Mouse (Mus musculus) layer of hippocampus, adult 2 months (tissue): ENCODE measurements around the gene Map2k6. TPM values are rescaled to one million over a fixed set of nuclear protein-coding genes. Genes with fewer than 3 reads are reported as not detected.

Experiments
- DNase-seq, 2 experiments: peaks; one replicate each; pipeline ENCODE4 v3.0.0; 2022; ENCODE audit warnings: low spot score in 2 of 2
- H3K27ac ChIP-seq: fragments of 200-600 bp; 2 replicates; pipeline ENCODE4 v1.8.1; 2022
- H3K4me3 ChIP-seq: fragments of 200-600 bp; 2 replicates; pipeline ENCODE4 v1.8.1; 2022; ENCODE audit warnings: mild to moderate bottlenecking
- CTCF ChIP-seq: fragments of 200-600 bp; conservative IDR thresholded peaks from 2 replicates; pipeline ENCODE4 v1.8.1; 2022; ENCODE audit warnings: antibody characterized with exemption, mild to moderate bottlenecking, moderate library complexity
- total RNA-seq, 2 experiments: library from RNA; stranded (reverse); gene quantifications; 2 replicates each; pipeline ENCODE4 v1.2.3; 2021

Map2k6 gene
- total RNA-seq, 2 experiments from 2014 or later: 32.3 to 33.3 TPM

- Histone ChIP-seq H3K4me3 (no peak overlapping the region), H3K27ac (no peak overlapping the region)
- TF ChIP-seq CTCF: no peak
- no peak for DNase-seq
Measured at GRCm38 (mm10) chr11:110534856-110535255, 135.9 kb downstream of the Map2k6 start.

GRCm38 (mm10) chr11:110536533-110536932 is 137.6 kb downstream of the Map2k6 start:
- Histone ChIP-seq H3K27ac (no peak overlapping the region), H3K4me3 (no peak overlapping the region)
- peak; percentile 57 for TF ChIP-seq CTCF
- no peak for DNase-seq

- Histone ChIP-seq H3K27ac (no peak overlapping the region), H3K4me3 (peak overlapping the region; percentile 32; the same call in 1 of the 2 replicates)
- peak; percentile 75 to 83 for DNase-seq
- TF ChIP-seq CTCF: peak; percentile 86
Measured at GRCm38 (mm10) chr11:110537602-110538001, 138.7 kb downstream of the Map2k6 start.

DNA sequence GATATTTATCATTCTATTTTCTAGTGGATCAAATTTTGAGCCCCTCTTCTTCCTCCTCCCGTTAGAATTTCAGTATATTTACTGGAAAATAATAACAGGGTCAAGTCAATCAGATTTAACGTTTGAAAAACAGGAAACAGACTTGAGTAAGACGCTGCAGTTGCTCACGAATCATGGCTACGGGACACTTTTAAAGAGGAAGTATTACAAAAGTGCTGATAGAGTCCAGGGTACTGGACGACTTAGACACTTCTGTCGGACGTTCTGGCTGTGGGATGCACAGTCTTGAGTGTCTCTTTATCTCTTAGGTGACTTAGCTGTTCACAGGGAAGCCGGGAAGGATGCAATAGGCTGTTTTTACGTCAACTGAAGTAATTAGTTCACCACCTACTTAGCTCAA is 139.3 kb downstream of the Map2k6 start:
- Histone ChIP-seq H3K4me3 (no peak overlapping the region), H3K27ac (no peak overlapping the region)
- TF ChIP-seq CTCF: no peak
- no peak for DNase-seq

DNA sequence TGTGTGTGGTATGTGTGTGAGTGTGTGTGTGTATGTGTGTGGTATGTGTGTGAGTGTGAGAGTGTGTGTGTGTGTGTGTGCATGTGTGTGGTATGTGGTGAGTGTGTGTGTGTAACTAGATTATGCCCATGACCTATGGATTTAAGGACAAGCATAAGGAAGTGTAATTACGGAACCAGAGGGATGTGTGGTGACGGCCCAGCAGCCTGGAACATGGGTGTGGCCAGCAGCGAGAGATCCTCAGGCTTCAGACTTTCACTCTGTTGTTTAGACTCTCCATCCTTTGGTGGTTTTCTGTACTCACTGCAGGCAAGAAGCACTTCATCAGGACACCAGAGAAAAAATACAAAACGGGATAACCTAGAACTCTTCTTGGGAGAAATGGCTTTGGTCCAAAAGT is 143.0 kb downstream of the Map2k6 start:
- no peak for DNase-seq
- no peak overlapping the region for H3K4me3 ChIP-seq
- TF ChIP-seq CTCF: no peak
- H3K27ac ChIP-seq: no peak overlapping the region

GRCm38 (mm10) chr11:110544419-110545210 is 145.7 kb downstream of the Map2k6 start:
- Histone ChIP-seq H3K27ac (no peak overlapping the region), H3K4me3 (no peak overlapping the region)
- no peak for DNase-seq
- TF ChIP-seq CTCF: no peak

DNA sequence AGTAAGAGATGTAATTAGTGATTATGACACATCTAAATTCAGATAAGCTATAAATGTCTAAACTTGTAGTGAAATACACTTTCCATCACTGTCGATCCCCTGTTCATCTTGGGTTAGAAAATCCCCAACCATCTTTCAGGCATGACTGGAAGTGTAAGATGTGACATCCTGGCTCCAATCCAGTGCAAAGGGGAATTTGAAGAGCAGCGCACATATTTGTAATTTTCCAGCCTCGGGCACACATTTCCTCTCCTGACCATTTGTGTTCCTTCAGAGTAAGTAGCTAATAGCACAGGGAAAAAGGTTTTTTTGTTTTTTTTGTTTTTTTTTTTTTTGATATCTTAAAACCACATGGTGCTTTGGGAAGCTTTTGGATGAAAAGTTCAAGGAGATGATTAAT is 146.5 kb downstream of the Map2k6 start:
- no peak overlapping the region for H3K4me3 ChIP-seq
- no peak for DNase-seq
- no peak overlapping the region for H3K27ac ChIP-seq
- TF ChIP-seq CTCF: no peak

DNA sequence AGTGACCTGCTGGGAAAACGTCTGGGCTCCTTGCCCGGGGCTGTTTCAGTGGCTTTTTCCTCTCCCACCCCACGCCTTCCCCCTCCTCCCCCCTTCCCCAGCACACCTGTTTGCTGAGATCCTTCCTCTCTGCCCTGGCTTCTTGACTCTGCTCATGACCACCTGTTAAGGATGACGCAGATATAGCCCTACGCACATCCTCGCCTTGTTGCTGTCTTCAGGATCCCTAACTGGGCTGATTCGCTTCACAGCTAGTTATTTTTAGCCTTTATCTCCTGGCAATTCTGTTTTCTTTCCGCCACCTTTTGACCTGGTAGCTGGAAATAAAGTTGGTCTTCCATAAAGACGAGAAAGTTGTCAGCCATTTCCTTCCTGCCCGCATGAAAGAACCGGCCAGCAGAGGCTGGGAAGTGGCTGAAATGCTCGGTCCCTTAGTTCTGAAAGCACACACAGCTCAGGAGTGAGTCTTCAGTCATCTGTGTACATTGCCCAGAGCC is 152.6 kb downstream of the Map2k6 start:
- no peak for DNase-seq
- no peak for TF ChIP-seq CTCF
- H3K27ac ChIP-seq: no peak overlapping the region
- no peak overlapping the region for H3K4me3 ChIP-seq

- no peak for TF ChIP-seq CTCF
- H3K27ac ChIP-seq: no peak overlapping the region
- no peak overlapping the region for H3K4me3 ChIP-seq
- no peak for DNase-seq
Measured at GRCm38 (mm10) chr11:110562320-110563081, 163.6 kb downstream of the Map2k6 start.

- H3K27ac ChIP-seq: no peak overlapping the region
- H3K4me3 ChIP-seq: peak overlapping the region; percentile 13; the same call in 1 of the 2 replicates
- no peak for TF ChIP-seq CTCF
- DNase-seq: no peak
Measured at GRCm38 (mm10) chr11:110563272-110563671, 164.3 kb downstream of the Map2k6 start.

GRCm38 (mm10) chr11:110563801-110564200 is 164.9 kb downstream of the Map2k6 start:
- DNase-seq: no peak
- Histone ChIP-seq H3K4me3 (no peak overlapping the region), H3K27ac (no peak overlapping the region)
- no peak for TF ChIP-seq CTCF

DNA sequence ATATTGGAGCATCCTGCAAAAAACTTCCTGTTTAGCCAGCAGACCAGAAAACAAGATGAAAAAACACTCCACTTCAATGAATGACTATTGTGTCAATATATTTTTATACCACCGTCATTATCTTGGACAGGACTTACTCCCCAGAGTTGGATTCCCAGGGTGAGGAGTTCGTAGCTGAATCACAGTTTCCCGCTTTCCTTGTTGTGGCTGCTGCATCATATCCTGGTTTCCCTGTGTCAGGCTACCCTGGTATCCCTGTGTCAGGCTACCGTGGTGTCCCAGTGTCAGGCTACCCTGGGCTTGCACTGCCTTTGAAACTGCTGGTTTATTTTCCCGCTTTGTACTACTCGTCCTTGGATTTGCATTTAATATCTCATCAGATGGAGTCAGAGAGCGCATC is 167.4 kb downstream of the Map2k6 start:
- no peak for TF ChIP-seq CTCF
- no peak for DNase-seq
- Histone ChIP-seq H3K4me3 (no peak overlapping the region), H3K27ac (no peak overlapping the region)

DNA sequence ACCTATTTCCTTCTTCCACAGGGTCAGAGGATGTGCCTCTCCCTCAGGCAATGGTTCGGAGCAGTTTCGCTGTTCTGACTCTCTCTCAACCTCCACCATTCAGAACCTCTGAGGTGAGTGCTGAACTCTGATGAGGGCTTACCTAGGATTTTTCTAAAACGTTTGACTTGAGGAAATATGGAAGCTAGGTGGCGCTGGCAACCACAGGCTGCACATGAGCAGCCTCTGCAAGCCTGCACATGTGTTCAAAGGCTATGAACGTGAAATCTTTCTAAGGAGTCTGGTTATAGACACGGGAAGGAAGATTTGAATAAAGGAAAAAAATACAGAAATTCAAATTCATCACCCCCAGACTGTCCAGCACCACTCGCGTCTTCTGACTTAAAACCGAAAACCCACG is 173.6 kb downstream of the Map2k6 start:
- no peak overlapping the region for H3K4me3 ChIP-seq
- peak; percentile 95 for TF ChIP-seq CTCF
- H3K27ac ChIP-seq: no peak overlapping the region
- peak; percentile 58 to 59 for DNase-seq

Other genes with a start within 250 kb of the Map2k6 start
- 1 to 10 TPM; 5.6 to 7.1 TPM for gene Abca9, start 230.9 kb upstream of the Map2k6 start, total RNA-seq
- gene Abca6, start 147.3 kb upstream of the Map2k6 start, total RNA-seq: 1 to 10 TPM; 1.4 to 1.6 TPM
- gene Abca5, start 61.4 kb upstream of the Map2k6 start, total RNA-seq: 10 to 100 TPM; 34.0 to 41.8 TPM